Mouse (Mus musculus): ENCODE data around the gene Lss. TPM values are rescaled to one million over a fixed set of nuclear protein-coding genes. Genes with fewer than 3 reads are reported as not detected.

The Lss gene
- 45.2 and 45.5 TPM in 2 replicates for polyA plus RNA-seq (2015; fragmentation: Nextera tagmentation; extraction: Ambion mirVana)

DNA sequence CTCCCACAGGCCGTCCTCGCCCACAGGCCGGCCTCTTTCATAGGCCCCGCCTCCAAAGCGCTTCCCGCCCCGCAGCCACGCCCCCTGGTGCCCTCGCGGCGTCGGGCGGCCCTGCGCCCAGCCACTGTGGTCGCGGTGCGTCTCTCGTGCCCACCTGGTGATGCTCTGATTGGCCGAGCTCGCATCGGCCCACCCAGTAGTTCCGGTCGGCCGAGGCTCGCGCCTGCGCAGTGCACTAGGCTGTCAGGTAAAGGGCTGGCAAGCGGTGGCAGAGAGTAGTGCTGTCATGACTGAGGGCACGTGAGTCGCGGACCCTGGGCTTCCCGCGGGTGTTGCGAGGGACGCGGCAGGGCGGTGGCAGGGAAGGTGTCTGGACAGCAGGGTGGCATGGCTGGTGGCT, at the start of gene Lss:
Lss (plus strand) TSS at position 214 of the 400 bp plus-strand sequence.
- peak within 1 kb of the TSS; percentile 87 for H3K9ac ChIP-seq (replicated peaks)
- peak within 1 kb of the TSS; percentile 79 for H3K4me3 ChIP-seq (replicated peaks)
- no peaks in the 10 kb centered on the region for H3K9me3 ChIP-seq
- H3K36me3 ChIP-seq, result peaks cover 31% of the 10 kb centered on the region
- peak; percentile 100 for ATAC-seq
- 0% methylated on average over 37 of the region's 37 CpGs for WGBS
- H3K27me3 ChIP-seq, result no peaks in the 10 kb centered on the region
- peak within 1 kb of the TSS; percentile 86 for H3K4me2 ChIP-seq (replicated peaks)
- peaks cover 34% of the 10 kb centered on the region for H3K4me1 ChIP-seq (replicated peaks)
- peak within 1 kb of the TSS; percentile 86 for H3K27ac ChIP-seq

GRCm38 (mm10) chr10:76486302-76486701, 45.1 kb upstream of the Lss start:
- Histone ChIP-seq H3K27ac (no peak overlapping the region), H3K36me3 (peaks cover 97% of the 10 kb centered on the region), H3K4me2 (replicated peaks) (no peak overlapping the region), H3K4me1 (replicated peaks) (no peaks in the 10 kb centered on the region), H3K27me3 (no peaks in the 10 kb centered on the region), H3K4me3 (replicated peaks) (no peak overlapping the region), H3K9ac (replicated peaks) (no peak overlapping the region), H3K9me3 (no peaks in the 10 kb centered on the region)
- ATAC-seq, result no peak
- WGBS, result 100% methylated on average over 2 of the region's 2 CpGs

- WGBS, result 99% methylated on average over 8 of the region's 8 CpGs
- H3K4me1 ChIP-seq (replicated peaks), result no peaks in the 10 kb centered on the region
- H3K27ac ChIP-seq, result no peak overlapping the region
- no peak overlapping the region for H3K4me2 ChIP-seq (replicated peaks)
- no peaks in the 10 kb centered on the region for H3K27me3 ChIP-seq
- H3K9me3 ChIP-seq, result no peaks in the 10 kb centered on the region
- peaks cover 94% of the 10 kb centered on the region for H3K36me3 ChIP-seq
- no peak for ATAC-seq
- no peak overlapping the region for H3K4me3 ChIP-seq (replicated peaks)
- H3K9ac ChIP-seq (replicated peaks), result no peak overlapping the region
These were observed 43.1 kb upstream of the Lss start for GRCm38 (mm10) chr10:76488265-76488664.

DNA sequence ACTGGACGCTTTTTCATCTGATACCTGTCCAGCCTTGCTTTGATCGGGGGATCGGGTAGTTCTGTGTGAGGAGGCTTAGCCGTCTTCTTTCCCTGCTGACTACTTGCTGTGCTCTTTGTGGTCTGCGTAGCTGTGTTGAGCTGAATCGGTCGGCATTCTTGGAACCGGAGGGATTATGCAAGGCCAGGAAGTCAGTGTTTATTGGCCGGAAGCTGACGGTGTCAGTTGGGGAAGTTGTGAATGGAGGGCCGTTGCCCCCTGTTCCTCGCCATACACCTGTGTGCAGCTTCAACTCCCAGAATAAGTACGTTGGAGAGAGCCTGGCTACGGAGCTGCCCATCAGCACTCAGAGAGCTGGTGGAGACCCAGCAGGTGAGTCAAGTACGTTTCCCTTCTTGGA, 42.2 kb upstream of the Lss start:
- H3K4me2 ChIP-seq (replicated peaks), result no peak overlapping the region
- no peak for ATAC-seq
- H3K9me3 ChIP-seq, result no peaks in the 10 kb centered on the region
- peaks cover 94% of the 10 kb centered on the region for H3K36me3 ChIP-seq
- no peak overlapping the region for H3K4me3 ChIP-seq (replicated peaks)
- no peak overlapping the region for H3K9ac ChIP-seq (replicated peaks)
- H3K27me3 ChIP-seq, result no peaks in the 10 kb centered on the region
- no peak overlapping the region for H3K27ac ChIP-seq
- no peaks in the 10 kb centered on the region for H3K4me1 ChIP-seq (replicated peaks)
- WGBS, result 96% methylated on average over 15 of the region's 15 CpGs

- H3K4me3 ChIP-seq (replicated peaks), result no peak overlapping the region
- H3K27me3 ChIP-seq, result no peaks in the 10 kb centered on the region
- no peak overlapping the region for H3K4me2 ChIP-seq (replicated peaks)
- H3K4me1 ChIP-seq (replicated peaks), result no peaks in the 10 kb centered on the region
- 86% methylated on average over 1 of the region's 1 CpGs for WGBS
- no peaks in the 10 kb centered on the region for H3K9me3 ChIP-seq
- H3K36me3 ChIP-seq, result peaks cover 88% of the 10 kb centered on the region
- ATAC-seq, result no peak
- H3K27ac ChIP-seq, result no peak overlapping the region
- H3K9ac ChIP-seq (replicated peaks), result no peak overlapping the region
These were observed 37.9 kb upstream of the Lss start for GRCm38 (mm10) chr10:76493527-76493926.

DNA sequence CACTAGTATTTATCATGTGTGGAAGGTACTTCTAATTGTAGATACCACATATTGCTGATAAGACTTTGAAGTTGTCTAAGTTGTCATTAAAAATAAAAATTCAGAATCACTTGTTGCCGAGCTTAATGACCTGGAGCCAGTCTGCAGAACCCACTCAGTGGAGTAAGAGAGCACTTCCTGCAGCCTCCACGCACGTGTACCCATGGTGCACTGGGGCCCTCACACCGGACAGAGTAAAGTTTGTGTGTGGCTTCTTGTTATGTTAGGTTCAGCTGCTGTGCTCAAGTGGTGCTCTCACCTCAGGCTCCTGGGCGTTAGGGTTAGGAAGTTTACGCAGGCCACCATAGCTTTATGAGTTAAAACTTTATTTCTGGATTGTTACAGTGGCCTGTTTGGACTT, 35.9 kb upstream of the Lss start:
- H3K9me3 ChIP-seq, result no peaks in the 10 kb centered on the region
- no peak overlapping the region for H3K9ac ChIP-seq (replicated peaks)
- WGBS, result 93% methylated on average over 6 of the region's 6 CpGs
- no peak overlapping the region for H3K4me2 ChIP-seq (replicated peaks)
- H3K36me3 ChIP-seq, result peaks cover 88% of the 10 kb centered on the region
- H3K27me3 ChIP-seq, result no peaks in the 10 kb centered on the region
- H3K4me3 ChIP-seq (replicated peaks), result no peak overlapping the region
- no peak for ATAC-seq
- H3K27ac ChIP-seq, result no peak overlapping the region
- H3K4me1 ChIP-seq (replicated peaks), result no peaks in the 10 kb centered on the region

DNA sequence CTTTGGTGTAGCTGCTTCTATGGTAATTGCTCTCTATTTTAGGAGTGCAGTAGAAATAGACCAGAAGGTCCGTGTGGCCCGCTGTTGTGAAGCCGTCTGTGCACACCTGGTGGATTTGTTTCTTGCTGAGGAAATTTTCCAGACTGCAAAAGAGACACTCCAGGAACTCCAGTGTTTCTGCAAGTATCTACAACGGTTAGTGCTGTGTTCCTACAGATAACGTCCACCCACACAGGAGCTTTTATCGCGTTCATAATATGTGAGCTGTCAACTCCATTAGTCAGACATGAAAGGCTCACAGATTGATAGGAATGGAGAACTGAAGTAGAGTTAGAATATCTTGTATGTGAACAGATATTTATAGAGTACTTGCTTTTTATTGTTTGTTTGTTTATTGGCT, 35.0 kb upstream of the Lss start:
- WGBS, result 95% methylated on average over 7 of the region's 7 CpGs
- H3K36me3 ChIP-seq, result peaks cover 87% of the 10 kb centered on the region

GRCm38 (mm10) chr10:76497522-76497921, 33.9 kb upstream of the Lss start:
- no peak overlapping the region for H3K27ac ChIP-seq
- H3K4me2 ChIP-seq (replicated peaks), result no peak overlapping the region
- H3K27me3 ChIP-seq, result no peaks in the 10 kb centered on the region
- no peak for ATAC-seq
- WGBS, result 95% methylated on average over 4 of the region's 4 CpGs
- H3K4me3 ChIP-seq (replicated peaks), result no peak overlapping the region
- no peaks in the 10 kb centered on the region for H3K4me1 ChIP-seq (replicated peaks)
- peaks cover 91% of the 10 kb centered on the region for H3K36me3 ChIP-seq
- no peak overlapping the region for H3K9ac ChIP-seq (replicated peaks)
- no peaks in the 10 kb centered on the region for H3K9me3 ChIP-seq

More for the DNA sequence above, 35.0 kb upstream of the Lss start:
- no peak overlapping the region for H3K4me2 ChIP-seq (replicated peaks)
- no peak overlapping the region for H3K9ac ChIP-seq (replicated peaks)
- no peak overlapping the region for H3K4me3 ChIP-seq (replicated peaks)
- no peaks in the 10 kb centered on the region for H3K27me3 ChIP-seq
- no peak for ATAC-seq
- no peak overlapping the region for H3K27ac ChIP-seq
- H3K9me3 ChIP-seq, result no peaks in the 10 kb centered on the region
- H3K4me1 ChIP-seq (replicated peaks), result no peaks in the 10 kb centered on the region

DNA sequence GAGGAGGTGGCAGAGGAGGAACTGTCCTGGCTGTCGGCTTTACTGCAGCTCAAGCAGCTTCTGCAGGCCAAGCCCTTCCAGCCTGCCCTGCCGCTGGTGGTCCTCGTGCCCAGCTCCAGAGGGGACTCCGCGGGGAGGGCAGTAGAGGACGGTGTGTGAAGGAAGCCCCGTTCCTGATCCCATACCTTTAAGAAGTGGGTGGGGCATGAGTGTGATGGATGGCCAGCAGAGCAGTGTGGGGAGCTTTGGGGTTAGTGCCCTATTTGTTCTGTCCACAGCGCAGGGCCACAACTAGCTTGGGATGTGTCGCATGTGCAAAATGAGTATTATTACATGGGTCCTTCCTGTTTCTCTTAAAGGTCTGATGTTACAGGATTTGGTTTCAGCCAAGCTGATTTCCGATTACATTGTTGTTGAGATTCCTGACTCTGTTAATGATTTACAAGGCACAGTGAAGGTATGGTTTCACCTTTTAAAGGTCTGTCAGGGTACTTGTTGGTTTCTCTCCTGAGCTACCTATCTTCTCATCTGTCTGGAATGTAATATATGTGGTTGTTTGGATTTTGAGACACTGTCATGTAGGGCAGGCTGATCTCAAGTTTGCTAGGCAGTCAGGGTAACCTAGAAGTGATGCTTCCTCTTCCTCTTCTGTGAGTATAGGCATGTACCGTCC, 27.0 kb upstream of the Lss start:
- WGBS, result 94% methylated on average over 11 of the region's 11 CpGs
- H3K36me3 ChIP-seq, result peaks cover 91% of the 10 kb centered on the region
- H3K4me2 ChIP-seq (replicated peaks), result no peak overlapping the region
- no peaks in the 10 kb centered on the region for H3K9me3 ChIP-seq
- no peak overlapping the region for H3K9ac ChIP-seq (replicated peaks)
- no peak overlapping the region for H3K27ac ChIP-seq
- ATAC-seq, result no peak
- no peaks in the 10 kb centered on the region for H3K27me3 ChIP-seq
- no peak overlapping the region for H3K4me3 ChIP-seq (replicated peaks)
- no peaks in the 10 kb centered on the region for H3K4me1 ChIP-seq (replicated peaks)

DNA sequence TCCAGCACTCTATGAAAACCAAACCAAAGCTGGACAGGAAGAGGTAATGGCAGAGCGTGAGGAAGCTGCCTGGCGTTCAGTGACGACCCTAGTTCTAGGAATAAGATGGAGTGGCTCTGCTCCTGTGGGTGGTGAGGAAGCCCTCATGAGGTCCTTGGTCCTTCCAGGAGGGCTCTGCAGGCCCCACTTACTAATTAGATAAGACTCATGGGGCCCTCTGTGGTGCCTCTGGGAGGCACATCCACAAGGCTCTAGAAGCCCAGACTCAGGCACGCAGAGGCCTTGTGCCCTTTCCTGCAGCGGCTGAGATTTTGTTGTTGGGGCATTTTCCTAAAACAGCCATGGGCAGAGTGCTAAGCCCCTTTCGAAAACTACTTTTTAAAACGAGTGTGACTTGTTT, 25.5 kb upstream of the Lss start:
- WGBS, result 94% methylated on average over 7 of the region's 7 CpGs
- H3K4me1 ChIP-seq (replicated peaks), result no peaks in the 10 kb centered on the region
- H3K27ac ChIP-seq, result no peak overlapping the region
- peaks cover 91% of the 10 kb centered on the region for H3K36me3 ChIP-seq
- no peak for ATAC-seq
- no peak overlapping the region for H3K9ac ChIP-seq (replicated peaks)
- no peak overlapping the region for H3K4me3 ChIP-seq (replicated peaks)
- no peak overlapping the region for H3K4me2 ChIP-seq (replicated peaks)
- no peaks in the 10 kb centered on the region for H3K27me3 ChIP-seq
- no peaks in the 10 kb centered on the region for H3K9me3 ChIP-seq

DNA sequence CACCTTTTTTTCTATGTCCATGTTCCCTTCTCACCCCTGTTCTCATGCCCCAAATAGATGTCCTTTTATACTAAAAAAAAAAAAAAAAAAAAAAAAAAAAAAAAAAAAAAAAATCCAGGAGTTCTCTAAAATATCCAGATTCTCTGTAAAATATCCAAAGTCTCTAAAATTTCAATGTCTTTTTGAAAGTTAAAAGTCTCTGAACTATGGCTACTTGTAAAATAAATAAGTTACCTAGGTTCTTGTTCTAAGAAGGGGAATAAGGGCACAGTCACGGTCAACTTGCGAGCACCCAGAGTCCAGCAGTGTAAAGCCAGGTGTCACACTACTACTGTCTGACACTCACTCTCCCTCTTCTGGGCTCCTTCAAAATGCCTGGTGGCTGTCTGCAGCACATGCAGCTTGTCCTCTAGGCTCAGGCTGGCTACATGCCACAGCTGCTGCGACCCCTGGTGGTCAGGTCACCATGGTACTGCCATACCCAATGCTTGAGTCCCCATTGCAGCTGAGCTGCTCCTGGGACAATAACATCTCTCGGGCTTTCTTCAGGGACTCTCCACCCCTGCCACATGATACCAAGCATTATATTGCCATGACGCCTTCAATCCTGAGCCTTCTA, 18.3 kb upstream of the Lss start:
- no peaks in the 10 kb centered on the region for H3K4me1 ChIP-seq (replicated peaks)
- peaks cover 92% of the 10 kb centered on the region for H3K36me3 ChIP-seq
- H3K27ac ChIP-seq, result no peak overlapping the region
- peak; percentile 80 for ATAC-seq
- H3K9ac ChIP-seq (replicated peaks), result no peak overlapping the region
- 37% methylated on average over 5 of the region's 5 CpGs for WGBS
- H3K4me2 ChIP-seq (replicated peaks), result no peak overlapping the region
- no peaks in the 10 kb centered on the region for H3K9me3 ChIP-seq
- H3K27me3 ChIP-seq, result no peaks in the 10 kb centered on the region
- no peak overlapping the region for H3K4me3 ChIP-seq (replicated peaks)

GRCm38 (mm10) chr10:76530922-76531321, 466 bp upstream of the Lss start:
- H3K4me3 ChIP-seq (replicated peaks), result peak overlapping the region; percentile 79
- H3K27me3 ChIP-seq, result no peaks in the 10 kb centered on the region
- peak overlapping the region; percentile 57 for H3K9ac ChIP-seq (replicated peaks)
- H3K36me3 ChIP-seq, result peaks cover 27% of the 10 kb centered on the region
- peaks cover 34% of the 10 kb centered on the region for H3K4me1 ChIP-seq (replicated peaks)
- WGBS, result 2% methylated on average over 11 of the region's 11 CpGs
- no peak for ATAC-seq
- H3K4me2 ChIP-seq (replicated peaks), result peak overlapping the region; percentile 86
- H3K9me3 ChIP-seq, result no peaks in the 10 kb centered on the region
- H3K27ac ChIP-seq, result peak overlapping the region; percentile 52

Data from midbrain, embryonic 13.5 days (tissue).